Mouse (Mus musculus) neural tube, embryonic 11.5 days (tissue): Measurements from ENCODE around the gene Scamp2. TPM values are rescaled to one million over a fixed set of nuclear protein-coding genes. Genes with fewer than 3 reads are reported as not detected.

Experiments used
- ATAC-seq: fragments of 200-750 bp; cut with Nextera tagmentation; 2 replicates; pipeline ENCODE4 v1.8.0; 2017; ENCODE audit warnings: moderate number of reproducible peaks, mild to moderate bottlenecking, moderate TSS enrichment, moderate library complexity; ENCODE audit not compliant: insufficient read depth, low FRiP score, low TSS enrichment
- DNase-seq: peaks from one replicate; pipeline ENCODE4 v3.0.0-alpha.2; 2015; ENCODE audit warnings: low spot score
- H3K27ac ChIP-seq: fragments of 300-500 bp; sonication (generic); 2 replicates; pipeline ENCODE4 v1.5.1; 2014; ENCODE audit warnings: low read depth, mild to moderate bottlenecking, low read length
- H3K27me3 ChIP-seq: fragments of 300-500 bp; sonication (generic); 2 replicates; pipeline ENCODE4 v1.6.1; 2014; ENCODE audit warnings: mild to moderate bottlenecking, low read length, mixed read lengths; ENCODE audit not compliant: control insufficient read depth, insufficient read depth
- H3K36me3 ChIP-seq: fragments of 300-500 bp; sonication (generic); 2 replicates; pipeline ENCODE4 v1.6.1; 2014; ENCODE audit warnings: mild to moderate bottlenecking, low read length, moderate library complexity, mixed read lengths; ENCODE audit not compliant: control insufficient read depth, insufficient read depth
- H3K4me1 ChIP-seq: fragments of 300-500 bp; sonication (generic); 2 replicates; pipeline ENCODE4 v1.6.1; 2014; ENCODE audit warnings: low read length, mixed read lengths; ENCODE audit not compliant: control insufficient read depth, insufficient read depth
- H3K4me2 ChIP-seq: fragments of 300-500 bp; sonication (generic); 2 replicates; pipeline ENCODE4 v1.6.1; 2014; ENCODE audit warnings: low read depth, mild to moderate bottlenecking, moderate library complexity
- H3K4me3 ChIP-seq: fragments of 300-500 bp; sonication (generic); 2 replicates; pipeline ENCODE4 v1.5.1; 2014; ENCODE audit warnings: low read depth, low read length
- H3K9ac ChIP-seq: fragments of 300-500 bp; sonication (generic); 2 replicates; pipeline ENCODE4 v1.6.1; 2014; ENCODE audit warnings: mild to moderate bottlenecking, low read length
- H3K9me3 ChIP-seq: fragments of 300-500 bp; sonication (generic); 2 replicates; pipeline ENCODE4 v1.6.1; 2016; ENCODE audit warnings: low read length; ENCODE audit not compliant: control insufficient read depth
- WGBS: fragments of 180-500 bp; shearing (Covaris S2); extraction: QIAGEN DNeasy Blood & Tissue Kit; methylation state at CpG from one replicate; pipeline ENCODE4 v1.1.7; 2014; 5-methylcytosine and 5-hydroxymethylcytosine counted together
- polyA plus RNA-seq: library from polyadenylated mRNA; unstranded; fragments of >200 nt; fragmentation: Nextera tagmentation; extraction: Ambion mirVana; gene quantifications from 2 replicates; pipeline ENCODE4 v1.2.1, GENCODE M21; 2014

Scamp2 gene
- 56.7 and 59.6 TPM in 2 replicates for polyA plus RNA-seq

GRCm38 (mm10) chr9:57560861-57561710 is at the start of gene Scamp2:
TSS of gene Scamp2 (plus strand) at chr9:57560943.
- under 1% methylated on average over 37 of the region's 37 CpGs for WGBS
- Histone ChIP-seq H3K4me1 (peaks cover 10% of the 10 kb centered on the region; the same call in 1 of the 2 replicates), H3K9me3 (no peaks in the 10 kb centered on the region), H3K9ac (peak within 1 kb of the TSS; percentile 57), H3K4me3 (peak within 1 kb of the TSS; percentile 52), H3K27me3 (no peaks in the 10 kb centered on the region), H3K4me2 (peak within 1 kb of the TSS; percentile 74), H3K27ac (peak within 1 kb of the TSS; percentile 54; the same call in 1 of the 2 replicates), H3K36me3 (no peaks in the 10 kb centered on the region)
- DNase-seq (peak; percentile 95), ATAC-seq (peak; percentile 100)

GRCm38 (mm10) chr9:57517113-57517512 is 43.6 kb upstream of the Scamp2 start:
- 11% methylated on average over 3 of the region's 3 CpGs for WGBS
- Histone ChIP-seq H3K4me1 (peaks cover 3% of the 10 kb centered on the region), H3K4me3 (no peak overlapping the region), H3K27ac (no peak overlapping the region), H3K27me3 (no peaks in the 10 kb centered on the region), H3K4me2 (no peak overlapping the region), H3K9me3 (no peaks in the 10 kb centered on the region), H3K36me3 (no peaks in the 10 kb centered on the region), H3K9ac (no peak overlapping the region)
- DNase-seq: peak; percentile 76
- ATAC-seq: no peak

- peak overlapping the region; percentile 73 for H3K4me2 ChIP-seq
- peak overlapping the region; percentile 93 for H3K4me3 ChIP-seq
- H3K4me1 ChIP-seq: peaks cover 7% of the 10 kb centered on the region
- no peak overlapping the region for H3K27ac ChIP-seq
- no peaks in the 10 kb centered on the region for H3K9me3 ChIP-seq
- 25% methylated on average over 16 of the region's 16 CpGs for WGBS
- no peak for DNase-seq
- H3K36me3 ChIP-seq: no peaks in the 10 kb centered on the region
- peak; percentile 32 for ATAC-seq
- H3K27me3 ChIP-seq: no peaks in the 10 kb centered on the region
- peak overlapping the region; percentile 95 for H3K9ac ChIP-seq
These were observed 40.2 kb upstream of the Scamp2 start for GRCm38 (mm10) chr9:57520375-57521055.

- Histone ChIP-seq H3K27ac (peak within 1 kb of the TSS; percentile 89), H3K27me3 (no peaks in the 10 kb centered on the region), H3K4me3 (peak within 1 kb of the TSS; percentile 93), H3K4me2 (peak within 1 kb of the TSS; percentile 73), H3K36me3 (no peaks in the 10 kb centered on the region), H3K4me1 (peaks cover 7% of the 10 kb centered on the region), H3K9me3 (no peaks in the 10 kb centered on the region), H3K9ac (peak within 1 kb of the TSS; percentile 95)
- ATAC-seq: peak; percentile 95
- peak; percentile 94 for DNase-seq
- WGBS: under 1% methylated on average over 91 of the region's 95 CpGs
These were observed 39.5 kb upstream of the Scamp2 start, which contains the start of gene Cox5a for GRCm38 (mm10) chr9:57521056-57521911. TSS of gene Cox5a (plus strand) at chr9:57521274.

GRCm38 (mm10) chr9:57522114-57522860 is 38.5 kb upstream of the Scamp2 start:
- Histone ChIP-seq H3K4me3 (peak overlapping the region; percentile 93), H3K4me1 (peaks cover 7% of the 10 kb centered on the region), H3K9ac (peak overlapping the region; percentile 95), H3K9me3 (no peaks in the 10 kb centered on the region), H3K27ac (no peak overlapping the region), H3K4me2 (peak overlapping the region; percentile 73), H3K36me3 (no peaks in the 10 kb centered on the region), H3K27me3 (no peaks in the 10 kb centered on the region)
- WGBS: 41% methylated on average over 7 of the region's 7 CpGs
- ATAC-seq (no peak), DNase-seq (no peak)

GRCm38 (mm10) chr9:57522861-57523246 is 37.9 kb upstream of the Scamp2 start:
- DNase-seq (no peak), ATAC-seq (no peak)
- H3K4me1 ChIP-seq: peaks cover 7% of the 10 kb centered on the region
- WGBS: 82% methylated on average over 4 of the region's 4 CpGs
- no peak overlapping the region for H3K4me2 ChIP-seq
- H3K27me3 ChIP-seq: no peaks in the 10 kb centered on the region
- no peak overlapping the region for H3K9ac ChIP-seq
- no peaks in the 10 kb centered on the region for H3K9me3 ChIP-seq
- H3K27ac ChIP-seq: no peak overlapping the region
- H3K36me3 ChIP-seq: no peaks in the 10 kb centered on the region
- no peak overlapping the region for H3K4me3 ChIP-seq

- WGBS: 85% methylated on average over 1 of the region's 1 CpGs
- H3K36me3 ChIP-seq: no peaks in the 10 kb centered on the region
- DNase-seq (no peak), ATAC-seq (no peak)
- no peak overlapping the region for H3K9ac ChIP-seq
- peaks cover 7% of the 10 kb centered on the region for H3K4me1 ChIP-seq
- H3K4me2 ChIP-seq: no peak overlapping the region
- no peaks in the 10 kb centered on the region for H3K9me3 ChIP-seq
- no peak overlapping the region for H3K27ac ChIP-seq
- no peak overlapping the region for H3K4me3 ChIP-seq
- H3K27me3 ChIP-seq: no peaks in the 10 kb centered on the region
These were observed 37.0 kb upstream of the Scamp2 start for GRCm38 (mm10) chr9:57523754-57524153.

GRCm38 (mm10) chr9:57524439-57524838 is 36.3 kb upstream of the Scamp2 start:
- Histone ChIP-seq H3K36me3 (no peaks in the 10 kb centered on the region), H3K27me3 (no peaks in the 10 kb centered on the region), H3K9me3 (no peaks in the 10 kb centered on the region), H3K27ac (no peak overlapping the region), H3K4me1 (peaks cover 7% of the 10 kb centered on the region), H3K4me2 (no peak overlapping the region), H3K4me3 (no peak overlapping the region), H3K9ac (no peak overlapping the region)
- no peak for ATAC-seq
- no peak for DNase-seq
